Mouse (Mus musculus): ENCODE data around the gene Lrrc52.

Gene Lrrc52

GRCm38 (mm10) chr1:167466765-167467426, at the start of gene Lrrc52:
Gene Lrrc52, minus strand, starts transcription at chr1:167466780.
- peak; percentile 85 for DNase-seq

GRCm38 (mm10) chr1:167511621-167512020, 45.0 kb upstream of the Lrrc52 start:
- no peak for DNase-seq

GRCm38 (mm10) chr1:167506048-167506447, 39.5 kb upstream of the Lrrc52 start:
- DNase-seq, result no peak

- no peak for DNase-seq
Observed at GRCm38 (mm10) chr1:167505427-167505826, 38.8 kb upstream of the Lrrc52 start.

GRCm38 (mm10) chr1:167499097-167499850, 32.7 kb upstream of the Lrrc52 start:
- no peak for DNase-seq

GRCm38 (mm10) chr1:167497991-167498390, 31.4 kb upstream of the Lrrc52 start:
- no peak for DNase-seq

GRCm38 (mm10) chr1:167497560-167497959, 31.0 kb upstream of the Lrrc52 start:
- no peak for DNase-seq

- DNase-seq, result no peak
Observed at GRCm38 (mm10) chr1:167491501-167491900, 24.9 kb upstream of the Lrrc52 start.

- no peak for DNase-seq
Observed at GRCm38 (mm10) chr1:167487933-167488332, 21.4 kb upstream of the Lrrc52 start.

GRCm38 (mm10) chr1:167486959-167487680, 20.5 kb upstream of the Lrrc52 start:
- no peak for DNase-seq

- DNase-seq, result no peak
Observed at GRCm38 (mm10) chr1:167482863-167483262, 16.3 kb upstream of the Lrrc52 start.

- DNase-seq, result no peak
Observed at GRCm38 (mm10) chr1:167473585-167473984, 7.0 kb upstream of the Lrrc52 start.

GRCm38 (mm10) chr1:167467916-167468315, 1.3 kb upstream of the Lrrc52 start:
- no peak for DNase-seq

- DNase-seq, result peak; percentile 79
Observed at GRCm38 (mm10) chr1:167457311-167457710, 9.3 kb downstream of the Lrrc52 start.

- DNase-seq, result no peak
Observed at GRCm38 (mm10) chr1:167453048-167453447, 13.5 kb downstream of the Lrrc52 start.

GRCm38 (mm10) chr1:167452456-167452855, 14.1 kb downstream of the Lrrc52 start:
- no peak for DNase-seq

GRCm38 (mm10) chr1:167448598-167448997, 18.0 kb downstream of the Lrrc52 start:
- DNase-seq, result no peak

GRCm38 (mm10) chr1:167448088-167448487, 18.5 kb downstream of the Lrrc52 start:
- DNase-seq, result no peak

GRCm38 (mm10) chr1:167446516-167446915, 20.1 kb downstream of the Lrrc52 start:
- no peak for DNase-seq

- no peak for DNase-seq
Observed at GRCm38 (mm10) chr1:167445167-167445566, 21.4 kb downstream of the Lrrc52 start.

- no peak for DNase-seq
Observed at GRCm38 (mm10) chr1:167438231-167438885, 28.2 kb downstream of the Lrrc52 start.

- no peak for DNase-seq
Observed at GRCm38 (mm10) chr1:167437091-167437490, 29.5 kb downstream of the Lrrc52 start.

All from kidney, adult 11 months (tissue).